Mouse (Mus musculus) cerebellum, postnatal 4 days (tissue): ENCODE results near the gene Myt1.

Experiments used
- DNase-seq, 2 experiments: peaks; one replicate each; pipeline ENCODE4 v3.0.0; 2022; ENCODE audit warnings: low spot score in 2 of 2, mixed read lengths in 1 of 2

Gene Myt1

GRCm38 (mm10) chr2:181763006-181763830, at the start of gene Myt1:
Gene Myt1 (plus strand): TSS chr2:181763332.
- DNase-seq, result peak in 1 of 2 experiments; percentile 17

- no peak for DNase-seq
These were observed 49.4 kb upstream of the Myt1 start for GRCm38 (mm10) chr2:181713749-181714148.

- peak; percentile 44 to 56 for DNase-seq
These were observed 48.2 kb upstream of the Myt1 start, which contains the start of gene Oprl1 for GRCm38 (mm10) chr2:181714903-181715326. Gene Oprl1 (plus strand): TSS chr2:181715016.

- DNase-seq, result no peak
These were observed 47.8 kb upstream of the Myt1 start for GRCm38 (mm10) chr2:181715382-181715781.

GRCm38 (mm10) chr2:181716991-181717390, 46.1 kb upstream of the Myt1 start:
- no peak for DNase-seq

GRCm38 (mm10) chr2:181720061-181720460, 43.1 kb upstream of the Myt1 start:
- DNase-seq, result no peak

- no peak for DNase-seq
These were observed 41.9 kb upstream of the Myt1 start for GRCm38 (mm10) chr2:181721200-181721599.

- peak in 1 of 2 experiments; percentile 54 for DNase-seq
These were observed 40.9 kb upstream of the Myt1 start for GRCm38 (mm10) chr2:181722213-181722612.

- no peak for DNase-seq
These were observed 35.4 kb upstream of the Myt1 start for GRCm38 (mm10) chr2:181727659-181728262.

- DNase-seq, result no peak
These were observed 33.1 kb upstream of the Myt1 start for GRCm38 (mm10) chr2:181730051-181730450.

GRCm38 (mm10) chr2:181752626-181753025, 10.5 kb upstream of the Myt1 start:
- no peak for DNase-seq

- no peak for DNase-seq
These were observed 4.9 kb upstream of the Myt1 start for GRCm38 (mm10) chr2:181758147-181758725.

- peak in 1 of 2 experiments; percentile 67 for DNase-seq
These were observed 4.1 kb upstream of the Myt1 start for GRCm38 (mm10) chr2:181759041-181759440.

- peak in 1 of 2 experiments; percentile 11 for DNase-seq
These were observed 875 bp downstream of the Myt1 start for GRCm38 (mm10) chr2:181763886-181764527.

- peak; percentile 34 to 57 for DNase-seq
These were observed 1.5 kb downstream of the Myt1 start for GRCm38 (mm10) chr2:181764600-181764999.

- no peak for DNase-seq
These were observed 2.1 kb downstream of the Myt1 start for GRCm38 (mm10) chr2:181765251-181765650.

GRCm38 (mm10) chr2:181766672-181767557, 3.8 kb downstream of the Myt1 start:
- peak in 1 of 2 experiments; percentile 27 for DNase-seq

- DNase-seq, result no peak
These were observed 5.3 kb downstream of the Myt1 start for GRCm38 (mm10) chr2:181768451-181768850.

GRCm38 (mm10) chr2:181769397-181769796, 6.3 kb downstream of the Myt1 start:
- no peak for DNase-seq

- DNase-seq, result no peak
These were observed 10.1 kb downstream of the Myt1 start for GRCm38 (mm10) chr2:181773203-181773602.

GRCm38 (mm10) chr2:181775786-181776185, 12.7 kb downstream of the Myt1 start:
- DNase-seq, result peak in 1 of 2 experiments; percentile 36
